Comparison of ENCODE assay signal across 7 mouse cellular contexts in genomic region chr4:41554994-41555663, GRCm38 (mm10). TPM values are rescaled to one million over a fixed set of nuclear protein-coding genes. Genes with fewer than 3 reads are reported as not detected.
DNase-seq lines count a peak whose midpoint lies in the region; ATAC-seq and TF ChIP-seq lines count a peak whose summit lies in the region.

No protein-coding gene starts in this region.

- H3K36me3 ChIP-seq in liver, embryonic 11.5 days (ENCODE audit: control insufficient read depth, insufficient read depth, low read length), result no peaks in the 10 kb centered on the region
- no peaks in the 10 kb centered on the region for H3K36me3 ChIP-seq in forebrain, embryonic 10.5 days (replicated peaks)

- peaks cover 4% of the 10 kb centered on the region; the same call in 1 of the 2 replicates for H3K4me1 ChIP-seq in liver, embryonic 11.5 days (replicated peaks; ENCODE audit: control insufficient read depth, insufficient read depth, low read length)
- peaks cover 34% of the 10 kb centered on the region for H3K4me1 ChIP-seq in forebrain, embryonic 10.5 days

- no peaks in the 10 kb centered on the region; the same call in 1 of the 2 replicates for H3K27me3 ChIP-seq in liver, embryonic 11.5 days (replicated peaks; ENCODE audit: control insufficient read depth, insufficient read depth, low read length)
- no peaks in the 10 kb centered on the region for H3K27me3 ChIP-seq in forebrain, embryonic 10.5 days (ENCODE audit: poor library complexity, severe bottlenecking)

- no peaks in the 10 kb centered on the region for H3K9me3 ChIP-seq in liver, embryonic 11.5 days (ENCODE audit: control insufficient read depth, low read length)
- no peaks in the 10 kb centered on the region for H3K9me3 ChIP-seq in forebrain, embryonic 10.5 days

- no peak for ATAC-seq in liver, embryonic 11.5 days (replicated peaks; ENCODE audit: low FRiP score)

- peak overlapping the region; percentile 32 for H3K4me3 ChIP-seq in gastrocnemius, adult 2 months
- no peak overlapping the region for H3K4me3 ChIP-seq in liver, embryonic 11.5 days (ENCODE audit: low read depth, low read length)
- no peak overlapping the region for H3K4me3 ChIP-seq in forebrain, embryonic 10.5 days

- 54% methylated on average over 14 of the region's 14 CpGs for WGBS in liver, embryonic 11.5 days
- 83% methylated on average over 14 of the region's 14 CpGs for WGBS in forebrain, embryonic 10.5 days

- peak; percentile 29 to 31 for DNase-seq in spleen, adult 18-20 months
- no peak for DNase-seq in spleen, adult 12 weeks (ENCODE audit: low spot score)
- peak; percentile 82 for DNase-seq in gastrocnemius, adult 2 months
- peak; percentile 73 to 74 for DNase-seq in heart, postnatal 14 days
- no peak for DNase-seq in liver, embryonic 11.5 days (ENCODE audit: low spot score)
- no peak for DNase-seq in thymus, postnatal 36 days
- DNase-seq in forebrain, embryonic 10.5 days (ENCODE audit: extremely low spot score, low spot score), result no peak

- intact Hi-C loops in gastrocnemius, adult 2 months (cut with DNase I), result no loop called here
- intact Hi-C loops in heart, postnatal 14 days (cut with DNase I), result loop anchor here (1.0 to 5.0 kb wide), 3 partner anchors 13 to 152 kb away; partner anchors contain the start of gene Nudt2

- no peak overlapping the region for H3K9ac ChIP-seq in liver, embryonic 11.5 days (ENCODE audit: low read depth, low read length)

- H3K27ac ChIP-seq in gastrocnemius, adult 2 months, result peak overlapping the region; percentile 92
- H3K27ac ChIP-seq in liver, embryonic 11.5 days (ENCODE audit: low read depth, low read length), result 0 out of 2 replicates have a peak overlapping the region, but pooled peaks have one; percentile 13
- no peak overlapping the region for H3K27ac ChIP-seq in forebrain, embryonic 10.5 days

- H3K4me2 ChIP-seq in liver, embryonic 11.5 days, result 0 out of 2 replicates have a peak overlapping the region, but pooled peaks have one; percentile 9

- TF ChIP-seq CTCF in gastrocnemius, adult 2 months (IDR thresholded peaks at IDR 0.05), result 0 out of 2 replicates have a peak, but pooled peaks have one; percentile 7

RNA-seq across cellular contexts. Expression of gene Fam219a, which starts 14.2 kb away (rescaled TPM):
- 10 to 100 TPM; 18.0 to 24.3 TPM for total RNA-seq in gastrocnemius, adult 2 months (2021)
- 10 to 100 TPM; 14.5 to 17.3 TPM for total RNA-seq in heart, postnatal 14 days (2021)
- polyA plus RNA-seq in liver, embryonic 11.5 days (2014; fragmentation: Nextera tagmentation; extraction: Ambion mirVana), result 1.4 and 2.0 TPM in 2 replicates
- 1.8 and 3.3 TPM in 2 replicates for polyA plus RNA-seq in forebrain, embryonic 10.5 days (2016; fragmentation: Nextera tagmentation; extraction: Ambion mirVana)

RNA-seq across cellular contexts. Expression of gene Dnaic1, which starts 14.4 kb away (rescaled TPM):
- under 1 TPM; 0.56 to 0.59 TPM for total RNA-seq in gastrocnemius, adult 2 months (2021)
- total RNA-seq in heart, postnatal 14 days (2021), result 1 to 10 TPM in 1 of 2 experiments, under 1 TPM in 1; 0.93 to 1.7 TPM
- polyA plus RNA-seq in liver, embryonic 11.5 days (2014; fragmentation: Nextera tagmentation; extraction: Ambion mirVana), result 1.6 TPM in 2 replicates
- 1.1 and 1.5 TPM in 2 replicates for polyA plus RNA-seq in forebrain, embryonic 10.5 days (2016; fragmentation: Nextera tagmentation; extraction: Ambion mirVana)

RNA-seq across cellular contexts. Expression of gene 1110017D15Rik, which starts 38.0 kb away (rescaled TPM):
- under 1 TPM in 1 of 2 experiments, not detected in 1; 0.67 TPM for total RNA-seq in gastrocnemius, adult 2 months (2021)
- total RNA-seq in heart, postnatal 14 days (2021), result under 1 TPM in 1 of 2 experiments, not detected in 1; 0.69 TPM
- polyA plus RNA-seq in liver, embryonic 11.5 days (2014; fragmentation: Nextera tagmentation; extraction: Ambion mirVana), result 0.43 TPM in 1 of 2 replicates, not detected in the other
- polyA plus RNA-seq in forebrain, embryonic 10.5 days (2016; fragmentation: Nextera tagmentation; extraction: Ambion mirVana), result 3.8 and 6.1 TPM in 2 replicates

RNA-seq across cellular contexts. Expression of gene AI464131, which starts 52.3 kb away (rescaled TPM):
- 10 to 100 TPM; 75.0 to 87.5 TPM for total RNA-seq in gastrocnemius, adult 2 months (2021)
- 10 to 100 TPM; 10.2 to 10.3 TPM for total RNA-seq in heart, postnatal 14 days (2021)
- polyA plus RNA-seq in liver, embryonic 11.5 days (2014; fragmentation: Nextera tagmentation; extraction: Ambion mirVana), result 1.5 TPM in 2 replicates
- polyA plus RNA-seq in forebrain, embryonic 10.5 days (2016; fragmentation: Nextera tagmentation; extraction: Ambion mirVana), result 6.3 and 7.1 TPM in 2 replicates

Comparison
In these comparisons a context has a peak if more than half of its experiments do, and no peak if none do; other contexts are left out.
1. DNase-seq: peak in spleen, adult 18-20 months (2 of 2), gastrocnemius, adult 2 months (single experiment) and heart, postnatal 14 days (2 of 2); none in spleen, adult 12 weeks (single experiment), liver, embryonic 11.5 days (single experiment), thymus, postnatal 36 days (0 of 2) and forebrain, embryonic 10.5 days (single experiment).